Mouse (Mus musculus) kidney, adult 2 months (tissue): ENCODE measurements around the gene Pth2r. TPM values are rescaled to one million over a fixed set of nuclear protein-coding genes. Genes with fewer than 3 reads are reported as not detected.

Source experiments
- DNase-seq: peaks from one replicate; pipeline ENCODE4 v3.0.0; 2021
- H3K27ac ChIP-seq: fragments of 200-500 bp; 2 replicates; pipeline ENCODE4 v1.5.1; 2012; ENCODE audit warnings: low read depth, low read length, control low read depth, inconsistent platforms; ENCODE audit not compliant: insufficient read depth
- H3K27me3 ChIP-seq: fragments of 200-500 bp; replicated peaks from 2 replicates; pipeline ENCODE4 v1.6.1; 2012; ENCODE audit warnings: mild to moderate bottlenecking, moderate library complexity, low read length, inconsistent platforms; ENCODE audit not compliant: control insufficient read depth, insufficient read depth
- H3K36me3 ChIP-seq: fragments of 200-500 bp; 2 replicates; pipeline ENCODE4 v1.6.1; 2012; ENCODE audit warnings: mild to moderate bottlenecking, moderate library complexity, low read length, inconsistent platforms; ENCODE audit not compliant: control insufficient read depth, insufficient read depth
- H3K4me1 ChIP-seq: fragments of 200-500 bp; 2 replicates; pipeline ENCODE4 v1.6.1; 2011; ENCODE audit warnings: low read length; ENCODE audit not compliant: control insufficient read depth, insufficient read depth
- H3K4me3 ChIP-seq: fragments of 200-500 bp; 2 replicates; pipeline ENCODE4 v1.5.1; 2011; ENCODE audit warnings: mild to moderate bottlenecking, low read depth, low read length, control low read depth; ENCODE audit not compliant: insufficient read depth
- CTCF ChIP-seq: fragments of 200-500 bp; conservative IDR thresholded peaks from 2 replicates; pipeline ENCODE4 v1.5.1; 2011; ENCODE audit warnings: low read depth, mild to moderate bottlenecking, control low read depth, low read length, moderate library complexity, mixed read lengths; ENCODE audit not compliant: insufficient read depth, insufficient read length
- POLR2A ChIP-seq: fragments of 200-500 bp; IDR thresholded peaks from one replicate; pipeline ENCODE4 v1.6.1; 2011; ENCODE audit warnings: low read depth, low read length, control low read depth
- WGBS: fragments of 180-500 bp; shearing (Covaris S2); methylation state at CpG from one replicate; pipeline ENCODE4 v1.1.7; 2018; 5-methylcytosine and 5-hydroxymethylcytosine counted together
- polyA plus RNA-seq: library from polyadenylated mRNA; depleted of rRNA; stranded (reverse); fragments of >200 nt; gene quantifications from 2 replicates; pipeline ENCODE4 v1.2.3, GENCODE M21; 2012

The Pth2r gene
- polyA plus RNA-seq, 1 experiment, result 0.05 TPM

GRCm38 (mm10) chr1:65312118-65312517 is 30.3 kb downstream of the Pth2r start:
- no peak overlapping the region for H3K4me3 ChIP-seq
- no peak for TF ChIP-seq POLR2A
- TF ChIP-seq CTCF, result 0 out of 2 replicates have a peak, but pooled peaks have one; percentile 14
- DNase-seq, result peak; percentile 33

GRCm38 (mm10) chr1:65312896-65313295 is 31.0 kb downstream of the Pth2r start:
- Histone ChIP-seq H3K36me3 (no peaks in the 10 kb centered on the region), H3K4me1 (no peaks in the 10 kb centered on the region), H3K27ac (no peak overlapping the region), H3K27me3 (no peaks in the 10 kb centered on the region), H3K4me3 (no peak overlapping the region)
- WGBS, result 56% methylated on average over 2 of the region's 2 CpGs
- no peak; the same call in 1 of the 2 replicates for TF ChIP-seq CTCF
- no peak for TF ChIP-seq POLR2A
- DNase-seq, result no peak

More at GRCm38 (mm10) chr1:65312118-65312517, 30.3 kb downstream of the Pth2r start:
- H3K4me1 ChIP-seq, result no peaks in the 10 kb centered on the region
- H3K27me3 ChIP-seq, result no peaks in the 10 kb centered on the region
- H3K27ac ChIP-seq, result no peak overlapping the region
- no peaks in the 10 kb centered on the region for H3K36me3 ChIP-seq
- 12% methylated on average over 7 of the region's 7 CpGs for WGBS

- WGBS, result 62% methylated on average over 13 of the region's 13 CpGs
- TF ChIP-seq CTCF (no peak), POLR2A (no peak)
Measured at GRCm38 (mm10) chr1:65314054-65315021, 32.5 kb downstream of the Pth2r start.

GRCm38 (mm10) chr1:65315022-65315407 is 33.2 kb downstream of the Pth2r start:
- Histone ChIP-seq H3K27ac (no peak overlapping the region), H3K4me1 (no peaks in the 10 kb centered on the region), H3K27me3 (no peaks in the 10 kb centered on the region), H3K36me3 (no peaks in the 10 kb centered on the region), H3K4me3 (no peak overlapping the region)
- no peak for DNase-seq
- WGBS, result 83% methylated on average over 8 of the region's 8 CpGs
- TF ChIP-seq CTCF, result no peak
- TF ChIP-seq POLR2A, result no peak

More at GRCm38 (mm10) chr1:65314054-65315021, 32.5 kb downstream of the Pth2r start:
- no peaks in the 10 kb centered on the region for H3K4me1 ChIP-seq
- H3K27ac ChIP-seq, result no peak overlapping the region
- H3K4me3 ChIP-seq, result no peak overlapping the region
- DNase-seq, result no peak
- no peaks in the 10 kb centered on the region for H3K27me3 ChIP-seq
- no peaks in the 10 kb centered on the region for H3K36me3 ChIP-seq

- DNase-seq, result no peak
- no peaks in the 10 kb centered on the region for H3K36me3 ChIP-seq
- no peak for TF ChIP-seq CTCF
- no peak for TF ChIP-seq POLR2A
- no peaks in the 10 kb centered on the region for H3K27me3 ChIP-seq
- no peak overlapping the region for H3K4me3 ChIP-seq
- no peaks in the 10 kb centered on the region for H3K4me1 ChIP-seq
- H3K27ac ChIP-seq, result no peak overlapping the region
- WGBS, result 89% methylated on average over 5 of the region's 5 CpGs
Measured at GRCm38 (mm10) chr1:65334026-65334425, 52.2 kb downstream of the Pth2r start.

GRCm38 (mm10) chr1:65337768-65338167 is 55.9 kb downstream of the Pth2r start:
- H3K27ac ChIP-seq, result no peak overlapping the region
- no peaks in the 10 kb centered on the region for H3K27me3 ChIP-seq
- 80% methylated on average over 2 of the region's 2 CpGs for WGBS
- no peaks in the 10 kb centered on the region for H3K36me3 ChIP-seq
- H3K4me3 ChIP-seq, result no peak overlapping the region
- DNase-seq, result no peak
- no peak for TF ChIP-seq CTCF
- TF ChIP-seq POLR2A, result no peak
- no peaks in the 10 kb centered on the region for H3K4me1 ChIP-seq

GRCm38 (mm10) chr1:65340240-65340639 is 58.4 kb downstream of the Pth2r start:
- H3K36me3 ChIP-seq, result no peaks in the 10 kb centered on the region
- no peak overlapping the region for H3K4me3 ChIP-seq
- WGBS, result 45% methylated on average over 2 of the region's 2 CpGs
- H3K27me3 ChIP-seq, result no peaks in the 10 kb centered on the region
- no peaks in the 10 kb centered on the region for H3K4me1 ChIP-seq
- no peak overlapping the region for H3K27ac ChIP-seq
- peak; percentile 4 for DNase-seq
- TF ChIP-seq POLR2A (no peak), CTCF (no peak)
